In the genomic region with DNA sequence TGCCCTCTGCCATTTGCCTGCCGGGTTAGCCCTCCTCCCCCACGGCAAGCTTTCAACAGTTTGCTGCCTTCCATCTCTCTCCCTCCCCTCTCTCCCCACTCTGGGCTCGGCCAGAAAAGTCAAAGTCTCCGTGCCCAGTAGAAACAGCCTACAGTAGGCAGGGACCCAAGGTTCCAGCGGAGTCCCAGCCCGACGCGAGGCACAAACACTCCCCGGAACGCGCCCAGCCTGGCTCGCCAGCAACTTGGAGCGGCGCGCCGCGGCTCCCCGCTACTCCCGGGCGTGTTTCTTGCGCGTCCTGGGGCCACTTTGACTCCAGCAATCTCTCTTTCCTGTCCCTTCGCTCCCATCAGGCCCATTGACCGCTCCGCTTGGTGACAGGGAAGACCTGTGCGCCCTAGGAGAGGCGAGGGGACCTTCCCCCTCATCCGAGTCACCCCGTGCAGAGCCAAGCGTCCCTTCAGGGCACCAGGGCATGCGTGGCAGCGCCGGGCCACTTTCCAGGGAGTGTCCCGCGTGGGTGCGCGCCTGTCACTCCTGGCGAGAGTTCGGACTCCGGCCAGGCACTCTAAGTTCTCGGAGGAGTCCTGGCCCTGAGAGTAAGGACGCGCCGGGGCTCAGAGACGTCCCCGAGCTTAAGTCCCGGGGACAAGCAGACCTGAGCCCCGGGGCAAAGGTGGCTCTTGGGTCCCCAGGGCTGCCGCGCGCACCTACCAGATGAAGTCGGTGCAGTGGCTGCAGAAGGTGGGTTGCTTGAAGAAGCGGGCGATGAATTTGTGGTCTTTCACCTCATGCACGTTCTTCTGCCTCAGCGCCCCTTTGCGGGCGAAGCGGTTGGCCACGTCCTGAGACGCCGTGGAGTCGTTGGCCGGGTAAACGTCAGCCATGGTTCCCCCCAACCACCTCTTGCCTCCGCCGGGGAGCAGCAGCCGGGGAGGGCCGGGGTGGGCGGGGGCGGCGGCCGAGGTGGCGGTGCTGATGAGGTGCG, we compare ENCODE assay signal across 8 mouse cellular contexts. TPM values are rescaled to one million over a fixed set of nuclear protein-coding genes. Genes with fewer than 3 reads are reported as not detected.
DNase-seq lines count a peak whose midpoint lies in the region; ATAC-seq and TF ChIP-seq lines count a peak whose summit lies in the region.

A gene (plus strand): TSS at position 574 of the 988 bp plus-strand sequence.

- no peak for TF ChIP-seq CTCF in cerebellum, adult 2 months (IDR thresholded peaks at IDR 0.05; ENCODE audit: borderline replicate concordance, insufficient read depth, low read depth, low read length)

- TF ChIP-seq POLR2A in cerebellum, adult 2 months (IDR thresholded peaks at IDR 0.05; ENCODE audit: borderline replicate concordance, insufficient read depth, low read length): no peak

- no peaks in the 10 kb centered on the region for H3K27me3 ChIP-seq in cerebellum, adult 2 months (ENCODE audit: control insufficient read depth, insufficient read depth, low read length)
- peaks cover 20% of the 10 kb centered on the region for H3K27me3 ChIP-seq in hindbrain, embryonic 12.5 days

- peak; percentile 73 for DNase-seq in R1 (ENCODE audit: low read depth, low spot score)
- peak; percentile 60 to 67 for DNase-seq in cerebellum, adult 2 months
- DNase-seq in frontal cortex, postnatal 10 days (ENCODE audit: low spot score in 2 of 2): peak; percentile 20 to 41
- peak; percentile 28 to 38 for DNase-seq in layer of hippocampus, postnatal 36 days
- peak; percentile 57 to 65 for DNase-seq in right cerebral cortex, postnatal 10 days (ENCODE audit: low spot score in 2 of 2)
- peak; percentile 29 for DNase-seq in yolk sac, embryonic 10.5 days (ENCODE audit: low spot score)

- H3K4me3 ChIP-seq in cerebellum, adult 2 months (replicated peaks; ENCODE audit: insufficient read depth, low read depth, low read length): peak within 1 kb of the TSS; percentile 65
- peak within 1 kb of the TSS; percentile 60 for H3K4me3 ChIP-seq in hindbrain, embryonic 12.5 days
- peak within 1 kb of the TSS; percentile 38 for H3K4me3 ChIP-seq in macrophage (ENCODE audit: inconsistent target)

- H3K4me1 ChIP-seq in cerebellum, adult 2 months (ENCODE audit: control insufficient read depth, insufficient read depth, low read length): no peaks in the 10 kb centered on the region
- H3K4me1 ChIP-seq in hindbrain, embryonic 12.5 days: peaks cover 24% of the 10 kb centered on the region

- no peaks in the 10 kb centered on the region for H3K79me2 ChIP-seq in macrophage (ENCODE audit: inconsistent target)

- peak within 1 kb of the TSS; percentile 77 for H3K9ac ChIP-seq in hindbrain, embryonic 12.5 days

- H3K9me3 ChIP-seq in hindbrain, embryonic 12.5 days (replicated peaks): no peaks in the 10 kb centered on the region

- no peaks in the 10 kb centered on the region for H3K36me3 ChIP-seq in hindbrain, embryonic 12.5 days
- no peaks in the 10 kb centered on the region for H3K36me3 ChIP-seq in macrophage (ENCODE audit: inconsistent target)

- peak within 1 kb of the TSS; percentile 90 for H3K27ac ChIP-seq in cerebellum, adult 2 months (ENCODE audit: insufficient read depth, low read length)
- H3K27ac ChIP-seq in hindbrain, embryonic 12.5 days: peak within 1 kb of the TSS; percentile 84
- H3K27ac ChIP-seq in macrophage: no peak within 1 kb of the TSS

- peak within 1 kb of the TSS; percentile 96 for H3K4me2 ChIP-seq in hindbrain, embryonic 12.5 days (replicated peaks)

- peak; percentile 76 for ATAC-seq in hindbrain, embryonic 12.5 days (ENCODE audit: low FRiP score)

- WGBS in cerebellum, adult 2 months: under 1% methylated on average over 75 of the region's 75 CpGs
- under 1% methylated on average over 74 of the region's 75 CpGs for WGBS in hindbrain, embryonic 12.5 days
- 1% methylated on average over 73 of the region's 75 CpGs for WGBS in macrophage (ENCODE audit: missing documents)

RNA-seq across cellular contexts. Expression of the gene that starts here (rescaled TPM):
- polyA plus RNA-seq in cerebellum, adult 2 months (2012; rRNA removed): 0.82 and 1.5 TPM in 2 replicates
- 0.18 TPM in 1 of 2 replicates, not detected in the other for polyA plus RNA-seq in hindbrain, embryonic 12.5 days (2016; fragmentation: Nextera tagmentation; extraction: Ambion mirVana)
- total RNA-seq in layer of hippocampus, postnatal 36 days (2021): under 1 TPM; 0.80 to 0.86 TPM
- not detected for total RNA-seq in macrophage (2018; cell fraction: chromatin; rRNA removed)
- not detected for total RNA-seq in macrophage (2018; cell fraction: cytosol; rRNA removed)
- not detected for total RNA-seq in macrophage (2018; cell fraction: nucleus; rRNA removed)
- not detected in 3 replicates for polyA plus RNA-seq in macrophage (2018)

Comparison
In these comparisons a context has a peak if more than half of its experiments do, and no peak if none do; other contexts are left out.
1. Peak in ATAC-seq, H3K4me3 ChIP-seq, H3K27ac ChIP-seq, H3K9ac ChIP-seq and H3K4me2 ChIP-seq in hindbrain, embryonic 12.5 days; RNA of the gene not detected or under 1 TPM.
2. Peak in DNase-seq in layer of hippocampus, postnatal 36 days; RNA of the gene not detected or under 1 TPM.